Mouse (Mus musculus) neural tube, embryonic 12.5 days (tissue): Measurements from ENCODE around the gene Wtap. TPM values are rescaled to one million over a fixed set of nuclear protein-coding genes. Genes with fewer than 3 reads are reported as not detected.
A peak's percentile ranks its signal among the peaks of the same experiment; 100 is the strongest.
"Not testable (repeated sequence)": the region's sequence is repeated elsewhere in the genome, so short reads cannot be mapped to it uniquely, and the experiment has no call there.

Experiments used
- ATAC-seq: fragments of 200-750 bp; cut with Nextera tagmentation; 2 replicates; pipeline ENCODE4 v1.8.0; 2017; ENCODE audit warnings: low read depth, mild to moderate bottlenecking, moderate TSS enrichment, moderate library complexity; ENCODE audit not compliant: low FRiP score
- H3K27ac ChIP-seq: fragments of 300-500 bp; sonication (generic); 2 replicates; pipeline ENCODE4 v1.5.1; 2016
- H3K27me3 ChIP-seq: fragments of 300-500 bp; sonication (generic); replicated peaks from 2 replicates; pipeline ENCODE4 v1.6.1; 2016; ENCODE audit warnings: mild to moderate bottlenecking
- H3K36me3 ChIP-seq: fragments of 300-500 bp; sonication (generic); 2 replicates; pipeline ENCODE4 v1.6.1; 2016; ENCODE audit warnings: mild to moderate bottlenecking
- H3K4me1 ChIP-seq: fragments of 300-500 bp; sonication (generic); 2 replicates; pipeline ENCODE4 v1.6.1; 2016
- H3K4me2 ChIP-seq: fragments of 300-500 bp; sonication (generic); replicated peaks from 2 replicates; pipeline ENCODE4 v1.6.1; 2016; ENCODE audit warnings: mild to moderate bottlenecking
- H3K4me3 ChIP-seq: fragments of 300-500 bp; sonication (generic); 2 replicates; pipeline ENCODE4 v1.5.1; 2016
- H3K9ac ChIP-seq: fragments of 300-500 bp; sonication (generic); 2 replicates; pipeline ENCODE4 v1.6.1; 2016; ENCODE audit warnings: mild to moderate bottlenecking
- H3K9me3 ChIP-seq: fragments of 300-500 bp; sonication (generic); 2 replicates; pipeline ENCODE4 v1.6.1; 2016; ENCODE audit warnings: mild to moderate bottlenecking
- WGBS: fragments of 180-500 bp; shearing (Covaris S2); methylation state at CpG from one replicate; pipeline ENCODE4 v1.1.7; 2016; 5-methylcytosine and 5-hydroxymethylcytosine counted together
- polyA plus RNA-seq: library from polyadenylated mRNA; unstranded; fragments of >200 nt; fragmentation: Nextera tagmentation; extraction: Ambion mirVana; gene quantifications from 2 replicates; pipeline ENCODE4 v1.2.1, GENCODE M21; 2016

The Wtap gene
- polyA plus RNA-seq, result 96.5 and 117 TPM in 2 replicates

GRCm38 (mm10) chr17:12994069-12994468 lies at the start of gene Wtap:
Gene Wtap (minus strand): TSS chr17:12994169.
- Histone ChIP-seq H3K9ac (peak within 1 kb of the TSS; percentile 98), H3K9me3 (no peaks in the 10 kb centered on the region), H3K4me2 (peak within 1 kb of the TSS; percentile 88), H3K4me1 (peaks cover 10% of the 10 kb centered on the region), H3K27ac (no peak within 1 kb of the TSS), H3K27me3 (no peaks in the 10 kb centered on the region), H3K4me3 (peak within 1 kb of the TSS; percentile 96), H3K36me3 (no peaks in the 10 kb centered on the region)
- WGBS, result 78% methylated on average over 1 of the region's 1 CpGs
- no peak for ATAC-seq

- not testable (repeated sequence) for H3K27me3 ChIP-seq, H3K4me2 ChIP-seq, H3K9me3 ChIP-seq, H3K4me3 ChIP-seq, H3K36me3 ChIP-seq, H3K27ac ChIP-seq, H3K4me1 ChIP-seq, ATAC-seq, H3K9ac ChIP-seq
- 90% methylated on average over 4 of the region's 12 CpGs for WGBS
Observed at GRCm38 (mm10) chr17:13036627-13037192, 42.7 kb upstream of the Wtap start.

DNA sequence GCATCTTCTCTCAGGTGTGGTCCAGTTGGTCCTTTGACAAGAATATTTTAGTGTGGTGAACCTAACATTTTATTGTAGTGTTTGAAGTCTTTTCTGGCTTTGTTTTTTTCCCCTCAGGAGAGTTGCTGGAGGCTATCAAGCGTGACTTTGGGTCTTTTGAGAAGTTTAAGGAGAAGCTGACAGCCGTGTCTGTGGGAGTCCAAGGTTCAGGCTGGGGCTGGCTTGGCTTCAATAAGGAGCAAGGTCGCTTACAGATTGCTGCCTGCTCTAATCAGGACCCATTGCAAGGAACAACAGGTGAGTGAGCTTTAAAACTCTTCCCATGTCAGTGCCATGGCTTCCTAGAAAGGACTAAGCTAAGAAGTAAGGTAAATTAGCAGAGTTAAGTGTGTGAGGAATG lies 19.3 kb upstream of the Wtap start:
- Histone ChIP-seq H3K9ac (no peak overlapping the region), H3K4me2 (no peak overlapping the region), H3K27me3 (no peaks in the 10 kb centered on the region), H3K27ac (no peak overlapping the region), H3K9me3 (no peaks in the 10 kb centered on the region), H3K36me3 (peaks cover 46% of the 10 kb centered on the region), H3K4me3 (no peak overlapping the region), H3K4me1 (peaks cover 7% of the 10 kb centered on the region)
- 81% methylated on average over 3 of the region's 3 CpGs for whole genome bisulfite sequencing
- no peak for ATAC-seq

DNA sequence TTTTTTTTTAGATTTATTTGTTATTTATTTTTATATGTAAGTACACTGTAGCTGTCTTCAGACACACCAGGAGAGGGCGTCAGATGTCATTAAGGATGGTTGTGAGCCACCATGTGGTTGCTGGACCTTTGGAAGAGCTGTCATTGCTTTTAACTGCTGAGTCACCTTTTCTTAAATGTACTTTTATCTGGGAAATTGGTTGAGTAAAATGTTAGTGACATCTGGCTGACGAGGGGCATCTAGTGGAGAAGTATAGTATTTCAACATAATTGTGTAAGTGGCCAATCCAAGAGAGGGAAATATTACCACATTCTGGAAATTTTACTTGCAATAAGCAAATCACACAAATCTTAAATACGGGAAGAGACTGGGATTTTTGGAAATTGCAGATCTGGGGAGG lies 15.9 kb upstream of the Wtap start:
- H3K27ac ChIP-seq, result no peak overlapping the region
- no peaks in the 10 kb centered on the region for H3K9me3 ChIP-seq
- H3K36me3 ChIP-seq, result peaks cover 31% of the 10 kb centered on the region
- WGBS, result 61% methylated on average over 3 of the region's 3 CpGs
- no peak overlapping the region for H3K9ac ChIP-seq
- no peak overlapping the region for H3K4me2 ChIP-seq
- H3K27me3 ChIP-seq, result no peaks in the 10 kb centered on the region
- ATAC-seq, result no peak
- no peak overlapping the region for H3K4me3 ChIP-seq
- peaks cover 7% of the 10 kb centered on the region for H3K4me1 ChIP-seq

DNA sequence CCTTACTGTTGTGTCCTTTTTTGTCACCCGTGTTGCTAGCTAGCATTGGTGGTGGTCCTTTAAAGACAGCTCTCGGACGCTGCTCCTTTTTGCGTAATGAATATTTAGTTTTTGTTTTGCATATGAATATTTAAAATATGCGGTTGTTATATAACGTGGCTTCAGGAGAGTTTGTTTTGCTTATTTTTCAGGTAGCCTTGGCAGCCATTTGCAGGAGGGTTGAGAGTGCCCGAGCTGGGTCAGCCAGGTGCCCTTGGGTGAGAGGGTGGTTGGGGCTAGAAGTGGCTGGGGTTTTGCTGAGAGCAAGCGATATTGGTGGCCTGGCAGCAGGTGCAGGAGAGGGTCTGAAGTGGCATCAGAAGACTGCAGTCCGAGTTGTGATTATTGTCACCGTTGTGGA lies 14.6 kb upstream of the Wtap start:
- Histone ChIP-seq H3K4me1 (peaks cover 7% of the 10 kb centered on the region), H3K27me3 (no peaks in the 10 kb centered on the region), H3K36me3 (peaks cover 19% of the 10 kb centered on the region), H3K4me2 (peak overlapping the region; percentile 74), H3K27ac (peak overlapping the region; percentile 66), H3K9ac (peak overlapping the region; percentile 73), H3K4me3 (peak overlapping the region; percentile 86), H3K9me3 (no peaks in the 10 kb centered on the region)
- WGBS, result 3% methylated on average over 10 of the region's 10 CpGs
- no peak; the same call in 1 of the 2 replicates for ATAC-seq

GRCm38 (mm10) chr17:13007730-13008425 lies 13.9 kb upstream of the Wtap start:
- peak overlapping the region; percentile 73 for H3K9ac ChIP-seq
- under 1% methylated on average over 76 of the region's 76 CpGs for WGBS
- no peaks in the 10 kb centered on the region for H3K9me3 ChIP-seq
- H3K4me3 ChIP-seq, result peak overlapping the region; percentile 86
- H3K27me3 ChIP-seq, result no peaks in the 10 kb centered on the region
- peaks cover 14% of the 10 kb centered on the region; the same call in 1 of the 2 replicates for H3K36me3 ChIP-seq
- peak; percentile 97 for ATAC-seq
- peak overlapping the region; percentile 74 for H3K4me2 ChIP-seq
- H3K27ac ChIP-seq, result peak overlapping the region; percentile 66
- peaks cover 7% of the 10 kb centered on the region for H3K4me1 ChIP-seq

DNA sequence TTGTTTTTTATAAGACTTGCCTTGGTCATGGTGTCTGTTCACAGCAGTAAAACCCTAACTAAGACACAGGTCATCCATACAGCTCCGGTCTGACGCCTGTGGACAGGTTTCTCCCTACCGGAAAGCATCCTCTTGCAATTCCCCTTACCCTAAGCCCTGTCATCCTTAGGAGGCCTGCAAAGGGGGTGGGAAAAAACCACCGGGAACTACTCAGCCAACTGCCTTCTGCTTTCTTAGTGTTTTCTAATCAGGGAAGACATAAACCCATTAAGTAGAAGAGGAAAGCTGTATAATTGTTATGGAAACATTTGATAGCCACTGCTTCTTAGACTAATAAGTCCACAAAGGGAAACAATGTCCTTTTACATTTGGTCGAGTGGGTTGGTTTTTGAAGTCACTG lies 13.0 kb upstream of the Wtap start:
- ATAC-seq, result no peak
- no peak overlapping the region for H3K9ac ChIP-seq
- 48% methylated on average over 5 of the region's 5 CpGs for WGBS

DNA sequence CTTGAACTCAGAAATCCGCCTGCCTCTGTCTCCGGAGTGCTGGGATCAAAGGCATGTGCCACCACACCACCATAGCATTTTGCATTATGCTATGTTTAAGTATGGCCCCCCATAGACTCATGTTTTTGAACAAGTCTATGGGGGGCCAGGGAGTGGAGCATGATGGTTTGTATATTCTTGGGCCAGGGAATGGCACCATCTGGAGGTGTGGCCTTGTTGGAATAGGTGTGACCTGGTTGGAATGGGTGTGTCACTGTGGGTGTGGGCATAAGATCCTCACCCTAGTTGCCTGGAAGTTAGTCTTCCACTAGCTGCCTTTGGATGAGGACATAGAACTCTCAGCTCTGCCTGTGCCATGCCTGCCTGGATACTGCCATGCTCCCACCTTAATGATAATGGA lies 12.6 kb upstream of the Wtap start, which contains the start of gene Sod2:
TSS of gene Sod2 (plus strand) at position 301 of the 400 bp plus-strand sequence.
- ATAC-seq, H3K4me1 ChIP-seq, H3K27me3 ChIP-seq, H3K36me3 ChIP-seq, H3K9me3 ChIP-seq: not testable (repeated sequence)
- H3K9ac ChIP-seq, result peak within 1 kb of the TSS; percentile 42; the same call in 1 of the 2 replicates
- WGBS, result 97% methylated on average over 2 of the region's 2 CpGs
- H3K4me2 ChIP-seq, result peak within 1 kb of the TSS; percentile 74
- 0 out of 2 replicates have a peak within 1 kb of the TSS, but pooled peaks have one; percentile 42 for H3K27ac ChIP-seq
- H3K4me3 ChIP-seq, result peak within 1 kb of the TSS; percentile 86

More for the DNA sequence above, 13.0 kb upstream of the Wtap start:
- no peaks in the 10 kb centered on the region for H3K9me3 ChIP-seq
- peaks cover 7% of the 10 kb centered on the region for H3K4me1 ChIP-seq
- H3K4me2 ChIP-seq, result peak overlapping the region; percentile 74
- H3K36me3 ChIP-seq, result peaks cover 6% of the 10 kb centered on the region; the same call in 1 of the 2 replicates
- H3K27me3 ChIP-seq, result no peaks in the 10 kb centered on the region
- no peak overlapping the region for H3K4me3 ChIP-seq
- no peak overlapping the region for H3K27ac ChIP-seq

- WGBS, result 87% methylated on average over 2 of the region's 2 CpGs
Observed at GRCm38 (mm10) chr17:13004436-13004835, 10.5 kb upstream of the Wtap start.

DNA sequence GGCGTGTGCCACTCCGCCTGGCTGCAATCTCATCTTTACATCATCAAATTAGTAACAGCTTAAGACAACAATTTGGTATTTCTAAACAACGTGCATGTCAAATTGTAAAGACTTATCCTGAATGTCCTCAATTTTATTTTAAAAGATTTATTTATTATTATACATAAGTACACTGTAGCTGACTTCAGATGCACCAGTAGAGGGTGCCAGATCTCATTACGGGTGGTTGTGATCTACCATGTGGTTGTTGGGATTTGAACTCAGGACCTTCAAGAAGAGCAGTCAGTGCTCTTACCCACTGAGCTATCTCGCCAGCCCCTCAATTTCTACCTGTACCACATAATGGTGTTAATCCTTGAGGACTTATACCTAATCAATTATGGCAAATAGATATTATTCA lies 8.3 kb upstream of the Wtap start:
- not testable (repeated sequence) for H3K4me2 ChIP-seq, H3K9ac ChIP-seq, H3K9me3 ChIP-seq, H3K4me3 ChIP-seq, ATAC-seq, H3K27me3 ChIP-seq, H3K4me1 ChIP-seq, H3K27ac ChIP-seq, H3K36me3 ChIP-seq
- WGBS, result 89% methylated on average over 5 of the region's 5 CpGs

More at GRCm38 (mm10) chr17:13004436-13004835, 10.5 kb upstream of the Wtap start:
- H3K4me3 ChIP-seq, H3K4me2 ChIP-seq, H3K4me1 ChIP-seq, H3K9me3 ChIP-seq, H3K9ac ChIP-seq, H3K27me3 ChIP-seq, H3K27ac ChIP-seq, H3K36me3 ChIP-seq, ATAC-seq: not testable (repeated sequence)

DNA sequence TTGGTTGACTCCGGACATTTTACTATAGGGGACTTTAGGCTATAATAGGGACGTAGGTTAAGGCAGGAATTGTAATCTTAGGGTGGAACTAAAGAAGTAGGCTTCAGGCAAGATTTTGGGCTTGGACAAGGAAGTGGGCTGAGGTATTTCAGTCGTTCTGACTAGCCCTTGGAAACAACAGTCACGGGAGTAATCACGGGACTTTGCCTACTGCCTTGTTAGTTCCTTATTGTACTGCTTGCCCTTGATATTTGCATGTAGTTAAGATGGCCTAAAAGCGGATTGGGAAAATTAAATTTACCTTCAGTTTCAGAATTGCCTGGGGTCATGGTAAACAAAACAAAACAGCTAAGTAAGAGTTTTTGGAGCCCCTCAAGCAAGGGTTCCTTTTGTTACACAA lies 5.1 kb upstream of the Wtap start:
- ATAC-seq, result no peak
- no peaks in the 10 kb centered on the region for H3K4me1 ChIP-seq
- WGBS, result 70% methylated on average over 6 of the region's 6 CpGs

GRCm38 (mm10) chr17:12997890-12998289 lies 3.9 kb upstream of the Wtap start:
- Histone ChIP-seq H3K27me3 (no peaks in the 10 kb centered on the region), H3K4me2 (no peak overlapping the region), H3K4me1 (no peaks in the 10 kb centered on the region), H3K4me3 (no peak overlapping the region), H3K36me3 (no peaks in the 10 kb centered on the region), H3K9ac (no peak overlapping the region), H3K9me3 (no peaks in the 10 kb centered on the region), H3K27ac (no peak overlapping the region)
- WGBS, result 90% methylated on average over 5 of the region's 5 CpGs
- no peak for ATAC-seq

More for the DNA sequence above, 5.1 kb upstream of the Wtap start:
- Histone ChIP-seq H3K9me3 (no peaks in the 10 kb centered on the region), H3K27ac (no peak overlapping the region), H3K9ac (no peak overlapping the region), H3K4me3 (no peak overlapping the region), H3K36me3 (no peaks in the 10 kb centered on the region), H3K27me3 (no peaks in the 10 kb centered on the region), H3K4me2 (no peak overlapping the region)
